Mouse (Mus musculus): ENCODE data around the gene Paqr9.

GRCm38 (mm10) chr9:95586046-95586445 is 26.6 kb downstream of the Paqr9 start:
- TF ChIP-seq CTCF (IDR thresholded peaks at IDR 0.05; ENCODE audit: low read depth): no peak
- no peak for TF ChIP-seq EP300 (IDR thresholded peaks at IDR 0.05; ENCODE audit: low read depth)
